Mouse (Mus musculus) CD4-positive, CD25-positive, alpha-beta regulatory T cell, adult 9 weeks (primary cell): ENCODE measurements around the gene Bend7. TPM values are rescaled to one million over a fixed set of nuclear protein-coding genes. Genes with fewer than 3 reads are reported as not detected.

Experiments
- polyA plus RNA-seq: library from polyadenylated mRNA; unstranded; fragments of 100-300 nt; shearing (Covaris generic); gene quantifications from one replicate; pipeline ENCODE4 v1.2.1, GENCODE M21; 2017

The Bend7 gene
- polyA plus RNA-seq: not detected

DNA sequence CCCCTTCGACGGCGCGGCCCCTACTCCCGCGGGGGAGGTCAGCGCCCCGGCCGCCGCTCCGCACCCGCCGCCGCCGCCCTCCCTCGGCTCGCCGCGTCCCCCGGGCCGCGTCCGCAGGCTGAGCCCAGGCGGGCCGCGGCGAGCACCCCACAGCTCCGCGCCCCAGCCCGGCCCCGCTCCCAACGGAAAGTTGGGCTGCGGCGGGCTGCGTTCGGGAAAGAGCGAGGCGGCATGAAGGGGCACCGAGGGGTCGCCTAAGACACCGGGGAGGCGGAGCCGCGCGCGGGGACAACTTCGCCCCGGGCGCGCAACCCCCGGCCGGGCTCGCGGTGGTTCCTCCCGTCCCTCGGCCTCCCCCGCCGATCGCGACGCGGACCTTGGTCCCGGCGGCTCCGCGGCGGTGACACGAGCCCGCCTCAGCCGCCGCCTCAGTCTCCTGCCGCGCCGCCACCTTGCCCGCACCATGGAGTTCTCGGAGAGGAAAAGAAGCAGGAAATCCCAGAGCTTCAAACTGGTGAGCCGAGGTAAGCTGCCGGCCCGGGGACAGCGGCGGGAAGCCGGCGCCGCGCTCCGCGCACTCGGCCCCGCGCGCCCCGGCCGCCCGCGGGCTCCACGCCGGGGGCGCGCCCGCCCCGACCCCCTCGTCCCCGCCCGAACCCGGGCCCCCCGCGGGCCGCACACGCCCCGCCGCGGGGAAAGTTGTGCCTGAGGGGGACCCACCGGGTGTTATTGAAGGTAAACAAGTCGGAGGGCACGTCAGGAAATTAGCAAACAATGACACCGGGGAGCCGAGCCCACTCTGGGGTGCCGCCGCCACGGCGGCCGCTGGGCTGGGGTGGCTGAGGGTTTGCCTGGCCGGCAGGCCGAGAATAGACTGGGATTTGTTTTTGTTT lies at the start of gene Bend7:
Bend7 (plus strand) TSS at position 63 of the 893 bp plus-strand sequence.

Other genes with a start within 250 kb of the Bend7 start
- 92.5 TPM for gene Prpf18, start 65.7 kb upstream of the Bend7 start, polyA plus RNA-seq
- 33.0 TPM for gene Sephs1, start 163.7 kb downstream of the Bend7 start, polyA plus RNA-seq
- 98.2 TPM for gene Phyh, start 201.2 kb downstream of the Bend7 start, polyA plus RNA-seq